Mouse (Mus musculus): ENCODE measurements around the gene Endou. TPM values are rescaled to one million over a fixed set of nuclear protein-coding genes. Genes with fewer than 3 reads are reported as not detected.

The Endou gene
- polyA plus RNA-seq, 1 experiment from 2014 or later = 0.19 TPM

DNA sequence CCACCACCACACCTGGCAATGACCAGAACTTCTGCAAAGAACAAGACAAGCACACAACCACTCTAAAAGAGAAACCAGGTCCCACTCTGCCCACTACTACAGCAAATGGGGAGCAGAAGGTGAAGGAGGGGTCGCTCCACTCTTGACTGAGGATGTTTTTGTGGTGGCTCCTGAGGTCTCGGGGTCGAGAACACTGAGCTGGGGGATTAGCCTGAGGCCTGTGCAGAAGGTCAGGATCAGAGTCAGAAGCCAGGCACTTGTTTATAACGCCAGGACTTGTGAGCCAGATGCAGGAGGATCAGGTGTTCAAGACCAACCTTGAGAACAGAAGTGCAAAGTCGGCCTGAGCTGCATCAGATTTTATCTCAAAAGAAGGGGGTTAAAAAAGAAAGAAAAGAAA lies 3.6 kb downstream of the Endou start:
- ATAC-seq (ENCODE audit: insufficient number of reproducible peaks, insufficient read depth, low FRiP score, low read depth) = no peak

DNA sequence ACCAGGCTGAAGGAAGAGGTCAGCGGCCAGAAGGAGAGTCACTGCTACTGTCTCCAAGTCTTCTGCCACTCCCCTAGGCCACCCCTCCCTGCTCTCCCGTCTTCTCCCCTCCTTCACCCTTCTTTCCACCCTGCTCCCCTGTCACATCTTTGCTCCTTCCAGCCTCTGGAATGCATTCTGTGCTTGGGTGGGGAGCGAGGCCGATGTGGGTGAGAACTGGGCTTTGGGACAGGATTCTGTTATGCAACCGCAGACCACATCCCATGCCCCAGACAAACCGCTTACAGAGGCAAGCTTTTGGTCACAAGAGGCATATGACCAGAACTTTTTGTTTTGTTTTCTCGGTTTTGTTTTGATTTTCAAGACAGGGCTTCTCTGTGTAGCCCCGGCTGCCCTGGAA lies 4.1 kb downstream of the Endou start:
- peaks cover 4 to 8% of the 10 kb centered on the region in 2 experiments; a peak in 1 of 4 replicates for H3K4me1 ChIP-seq (ENCODE audit: control insufficient read depth in 2 of 2, insufficient read depth in 2 of 2, low read length in 2 of 2)
- H3K27ac ChIP-seq (replicated peaks in 1 of 2; ENCODE audit: control insufficient read depth in 1 of 2, insufficient read depth in 1 of 2, low read depth in 2 of 2, low read length in 2 of 2) = no peak overlapping the region
- no peaks in the 10 kb centered on the region for H3K9me3 ChIP-seq (ENCODE audit: control insufficient read depth, low read length)
- ATAC-seq (ENCODE audit: insufficient number of reproducible peaks, insufficient read depth, low FRiP score, low read depth) = no peak
- no peak overlapping the region for H3K4me2 ChIP-seq (ENCODE audit: low read length)
- H3K36me3 ChIP-seq (ENCODE audit: control insufficient read depth, insufficient read depth, low read length) = no peaks in the 10 kb centered on the region
- WGBS = 69% methylated on average over 8 of the region's 8 CpGs
- H3K27me3 ChIP-seq (ENCODE audit: control insufficient read depth, insufficient read depth, low read length) = no peaks in the 10 kb centered on the region
- no peak overlapping the region for H3K4me3 ChIP-seq (ENCODE audit: control insufficient read depth in 1 of 2, insufficient read depth in 1 of 2, low read depth in 1 of 2, low read length in 2 of 2)
- no peak overlapping the region for H3K9ac ChIP-seq (ENCODE audit: low read length)

More for the DNA sequence above, 3.6 kb downstream of the Endou start:
- WGBS = 73% methylated on average over 5 of the region's 5 CpGs
- Histone ChIP-seq H3K27ac (replicated peaks in 1 of 2; ENCODE audit: control insufficient read depth in 1 of 2, insufficient read depth in 1 of 2, low read depth in 2 of 2, low read length in 2 of 2) (no peak overlapping the region), H3K4me3 (ENCODE audit: control insufficient read depth in 1 of 2, insufficient read depth in 1 of 2, low read depth in 1 of 2, low read length in 2 of 2) (no peak overlapping the region), H3K9ac (ENCODE audit: low read length) (no peak overlapping the region), H3K27me3 (ENCODE audit: control insufficient read depth, insufficient read depth, low read length) (no peaks in the 10 kb centered on the region), H3K4me2 (ENCODE audit: low read length) (no peak overlapping the region), H3K4me1 (ENCODE audit: control insufficient read depth in 2 of 2, insufficient read depth in 2 of 2, low read length in 2 of 2) (peaks cover 4 to 8% of the 10 kb centered on the region in 2 experiments; a peak in 1 of 4 replicates), H3K36me3 (ENCODE audit: control insufficient read depth, insufficient read depth, low read length) (no peaks in the 10 kb centered on the region), H3K9me3 (ENCODE audit: control insufficient read depth, low read length) (no peaks in the 10 kb centered on the region)

DNA sequence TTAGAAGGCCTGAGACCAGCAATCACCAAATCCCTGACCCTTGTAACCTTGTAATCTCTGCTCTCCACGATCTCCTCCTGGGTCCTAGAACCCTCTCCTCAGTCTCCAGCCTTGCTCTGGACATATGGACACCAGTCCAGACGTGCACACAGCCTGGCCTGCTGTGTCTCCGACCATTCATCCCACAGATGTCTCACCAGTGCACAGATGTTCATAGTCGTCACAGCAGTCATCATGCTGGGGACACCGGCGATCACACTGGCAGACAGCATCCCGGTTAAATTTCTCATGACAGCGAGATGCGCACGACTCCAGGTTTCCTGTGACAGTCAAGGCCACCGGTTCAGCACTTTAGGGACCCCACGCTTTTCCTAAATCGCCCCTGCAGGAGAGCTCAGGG lies 4.8 kb downstream of the Endou start:
- Histone ChIP-seq H3K9me3 (ENCODE audit: control insufficient read depth, low read length) (no peaks in the 10 kb centered on the region), H3K36me3 (ENCODE audit: control insufficient read depth, insufficient read depth, low read length) (no peaks in the 10 kb centered on the region), H3K4me2 (ENCODE audit: low read length) (no peak overlapping the region), H3K4me3 (ENCODE audit: control insufficient read depth in 1 of 2, insufficient read depth in 1 of 2, low read depth in 1 of 2, low read length in 2 of 2) (no peak overlapping the region), H3K27me3 (ENCODE audit: control insufficient read depth, insufficient read depth, low read length) (no peaks in the 10 kb centered on the region), H3K9ac (ENCODE audit: low read length) (no peak overlapping the region), H3K4me1 (ENCODE audit: control insufficient read depth in 2 of 2, insufficient read depth in 2 of 2, low read length in 2 of 2) (peaks cover 4 to 8% of the 10 kb centered on the region in 2 experiments; a peak in 1 of 4 replicates), H3K27ac (replicated peaks in 1 of 2; ENCODE audit: control insufficient read depth in 1 of 2, insufficient read depth in 1 of 2, low read depth in 2 of 2, low read length in 2 of 2) (no peak overlapping the region)
- WGBS = 80% methylated on average over 13 of the region's 13 CpGs
- ATAC-seq (ENCODE audit: insufficient number of reproducible peaks, insufficient read depth, low FRiP score, low read depth) = no peak

DNA sequence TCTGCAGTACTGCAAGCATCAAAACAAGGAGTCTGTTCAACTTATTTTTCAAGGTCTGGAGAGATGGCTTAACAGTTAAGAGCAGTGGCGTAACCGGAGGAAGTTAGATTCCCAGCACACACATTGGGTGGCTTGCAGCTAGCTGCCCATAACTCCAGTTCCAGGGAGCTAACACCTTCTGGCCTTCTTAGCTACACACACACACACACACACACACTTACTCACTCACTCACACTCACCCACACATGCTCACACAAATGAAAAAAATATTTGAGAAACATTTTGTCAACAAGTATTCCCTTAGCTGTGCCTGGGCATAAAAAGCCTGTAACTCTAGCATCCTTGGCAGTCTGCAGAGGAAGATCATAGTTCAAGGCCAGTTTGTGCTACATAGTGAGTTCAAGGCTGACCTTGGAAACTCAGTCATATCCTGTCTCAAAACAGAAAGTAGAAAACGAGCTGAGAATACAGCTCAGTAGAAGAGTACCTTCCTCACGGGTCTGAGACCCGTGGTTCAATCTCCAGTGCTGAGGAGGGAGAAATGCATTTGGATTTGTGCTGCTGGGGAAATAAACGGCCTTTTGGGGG lies 5.8 kb downstream of the Endou start:
- 78% methylated on average over 6 of the region's 6 CpGs for WGBS
- Histone ChIP-seq H3K9me3 (ENCODE audit: control insufficient read depth, low read length) (no peaks in the 10 kb centered on the region), H3K27ac (replicated peaks in 1 of 2; ENCODE audit: control insufficient read depth in 1 of 2, insufficient read depth in 1 of 2, low read depth in 2 of 2, low read length in 2 of 2) (no peak overlapping the region), H3K4me1 (ENCODE audit: control insufficient read depth in 2 of 2, insufficient read depth in 2 of 2, low read length in 2 of 2) (peaks cover 11 to 12% of the 10 kb centered on the region in 2 experiments), H3K4me3 (ENCODE audit: control insufficient read depth in 1 of 2, insufficient read depth in 1 of 2, low read depth in 1 of 2, low read length in 2 of 2) (no peak overlapping the region), H3K4me2 (ENCODE audit: low read length) (no peak overlapping the region), H3K9ac (ENCODE audit: low read length) (no peak overlapping the region), H3K27me3 (ENCODE audit: control insufficient read depth, insufficient read depth, low read length) (no peaks in the 10 kb centered on the region), H3K36me3 (ENCODE audit: control insufficient read depth, insufficient read depth, low read length) (no peaks in the 10 kb centered on the region)
- ATAC-seq (ENCODE audit: insufficient number of reproducible peaks, insufficient read depth, low FRiP score, low read depth) = no peak

DNA sequence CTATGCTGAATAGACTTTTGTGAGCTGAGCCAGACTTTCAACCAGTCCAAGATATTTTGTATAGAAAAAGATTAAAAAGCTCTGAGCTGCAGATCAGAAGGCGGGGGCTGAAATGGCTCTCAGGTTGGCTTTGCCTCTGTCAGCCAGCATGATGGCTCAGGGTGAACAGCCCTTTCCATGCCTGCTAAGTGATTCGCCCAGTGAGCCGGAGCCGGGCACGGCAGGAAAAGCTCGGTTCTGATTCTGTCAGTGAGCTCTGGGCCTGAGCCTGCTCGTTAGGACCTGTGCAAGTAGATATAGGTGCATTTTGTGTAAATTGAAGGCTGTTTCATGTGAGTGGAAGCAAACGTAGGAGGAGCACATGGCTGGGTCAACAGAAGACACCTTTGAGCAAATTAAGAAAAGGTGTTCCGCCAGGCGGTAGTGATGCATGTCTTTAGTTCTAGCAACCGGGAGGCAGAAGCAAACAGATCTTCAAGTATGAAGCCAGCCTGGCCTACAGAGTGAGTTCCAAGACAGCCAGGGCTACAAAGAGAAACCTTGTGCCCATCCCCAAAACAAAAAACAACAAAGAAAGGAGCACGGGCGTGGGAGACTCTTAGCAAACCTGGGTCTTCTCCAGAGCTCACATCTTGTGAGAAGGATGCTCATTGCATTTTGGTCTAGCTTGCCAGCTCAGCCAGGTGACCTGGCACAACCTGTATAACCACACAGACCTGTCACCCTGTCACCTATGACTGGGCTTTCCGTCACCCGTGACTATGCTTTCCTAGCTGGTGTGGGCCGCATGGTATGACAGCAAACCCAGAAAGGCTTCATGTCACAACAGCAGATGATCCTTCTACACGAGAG lies 6.6 kb downstream of the Endou start:
- Histone ChIP-seq H3K4me2 (ENCODE audit: low read length) (no peak overlapping the region), H3K36me3 (ENCODE audit: control insufficient read depth, insufficient read depth, low read length) (no peaks in the 10 kb centered on the region), H3K4me1 (ENCODE audit: control insufficient read depth in 2 of 2, insufficient read depth in 2 of 2, low read length in 2 of 2) (peaks cover 15 to 18% of the 10 kb centered on the region in 2 experiments), H3K9ac (ENCODE audit: low read length) (no peak overlapping the region), H3K27me3 (ENCODE audit: control insufficient read depth, insufficient read depth, low read length) (no peaks in the 10 kb centered on the region), H3K4me3 (ENCODE audit: control insufficient read depth in 1 of 2, insufficient read depth in 1 of 2, low read depth in 1 of 2, low read length in 2 of 2) (no peak overlapping the region), H3K9me3 (ENCODE audit: control insufficient read depth, low read length) (no peaks in the 10 kb centered on the region), H3K27ac (replicated peaks in 1 of 2; ENCODE audit: control insufficient read depth in 1 of 2, insufficient read depth in 1 of 2, low read depth in 2 of 2, low read length in 2 of 2) (no peak overlapping the region)
- ATAC-seq (ENCODE audit: insufficient number of reproducible peaks, insufficient read depth, low FRiP score, low read depth) = no peak
- 87% methylated on average over 17 of the region's 17 CpGs for WGBS

DNA sequence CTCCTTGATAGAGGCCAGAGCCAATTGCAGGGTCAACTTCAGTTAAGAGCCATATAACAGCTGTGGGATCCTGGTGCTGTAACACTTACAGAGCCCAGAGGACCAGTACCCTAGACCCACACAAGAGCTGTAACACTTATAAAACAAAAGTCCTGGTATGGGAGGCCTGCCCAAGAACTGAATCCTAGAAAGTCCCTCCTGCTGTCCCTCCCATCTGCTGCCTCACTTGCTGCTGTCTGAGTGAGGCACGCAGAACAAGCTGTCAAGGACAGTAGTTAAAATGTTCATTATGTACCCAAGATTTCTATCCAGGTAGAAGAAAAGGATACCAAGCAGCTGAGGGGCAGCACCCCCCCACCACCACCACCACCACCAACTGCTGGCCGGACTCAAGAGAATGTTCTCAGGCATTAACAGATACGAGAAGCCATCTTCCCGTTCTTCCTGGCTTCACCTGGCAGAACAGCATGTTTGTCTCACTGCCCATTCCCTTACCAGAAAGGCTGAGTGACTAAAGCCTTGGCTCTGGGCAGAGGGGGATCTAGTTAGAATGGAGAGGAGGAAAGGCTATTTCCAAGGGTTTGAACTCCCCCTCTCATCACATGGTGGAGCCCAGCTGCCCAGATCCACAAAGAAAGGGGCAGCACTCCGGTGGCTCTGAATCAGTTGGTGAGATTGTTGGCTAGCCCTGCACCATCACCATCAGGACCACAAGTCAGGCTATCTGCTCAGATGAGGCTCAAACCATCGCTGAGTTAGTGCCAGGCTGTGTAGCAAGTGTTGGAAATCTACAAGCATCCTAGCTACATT lies 7.4 kb downstream of the Endou start:
- Histone ChIP-seq H3K9me3 (ENCODE audit: control insufficient read depth, low read length) (no peaks in the 10 kb centered on the region), H3K36me3 (ENCODE audit: control insufficient read depth, insufficient read depth, low read length) (no peaks in the 10 kb centered on the region), H3K27ac (replicated peaks in 1 of 2; ENCODE audit: control insufficient read depth in 1 of 2, insufficient read depth in 1 of 2, low read depth in 2 of 2, low read length in 2 of 2) (no peak overlapping the region), H3K27me3 (ENCODE audit: control insufficient read depth, insufficient read depth, low read length) (no peaks in the 10 kb centered on the region), H3K4me1 (ENCODE audit: control insufficient read depth in 2 of 2, insufficient read depth in 2 of 2, low read length in 2 of 2) (peaks cover 13 to 15% of the 10 kb centered on the region in 2 experiments), H3K9ac (ENCODE audit: low read length) (no peak overlapping the region), H3K4me2 (ENCODE audit: low read length) (no peak overlapping the region), H3K4me3 (ENCODE audit: control insufficient read depth in 1 of 2, insufficient read depth in 1 of 2, low read depth in 1 of 2, low read length in 2 of 2) (no peak overlapping the region)
- ATAC-seq (ENCODE audit: insufficient number of reproducible peaks, insufficient read depth, low FRiP score, low read depth) = no peak
- 83% methylated on average over 6 of the region's 6 CpGs for WGBS

DNA sequence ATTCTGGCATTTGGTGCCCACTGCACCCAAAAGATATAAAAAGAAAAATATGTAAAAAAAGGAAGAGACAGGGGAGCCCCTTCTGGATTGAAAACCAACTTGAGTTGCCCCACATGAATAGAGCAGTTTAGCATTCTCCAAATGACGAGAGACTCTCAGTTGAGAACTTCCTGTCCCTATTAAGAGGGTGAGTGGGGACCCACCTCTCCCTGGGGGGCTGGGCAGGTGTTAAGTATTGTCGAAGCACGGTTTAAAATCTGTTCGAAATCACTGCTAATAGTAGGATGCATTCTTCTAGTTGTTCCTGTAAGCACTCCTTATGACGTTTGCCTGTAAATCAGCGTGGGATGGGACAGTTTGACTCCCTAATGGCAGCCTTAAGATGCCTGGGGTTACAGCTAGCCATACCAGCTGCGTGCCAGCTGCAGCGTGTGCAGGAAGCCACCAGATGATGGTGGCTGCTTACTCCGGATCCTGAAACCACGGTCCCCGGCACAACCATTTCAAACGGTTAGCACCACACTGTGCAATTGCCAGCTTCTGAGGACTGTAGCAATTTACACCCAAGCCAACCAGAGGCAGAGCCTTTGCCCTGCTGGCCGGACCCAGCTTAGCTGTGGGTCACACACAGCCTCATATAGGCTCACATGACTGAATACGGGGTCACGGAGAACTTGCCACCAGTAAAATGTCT lies 10.0 kb downstream of the Endou start:
- H3K9me3 ChIP-seq (ENCODE audit: control insufficient read depth, low read length) = no peaks in the 10 kb centered on the region
- H3K4me2 ChIP-seq (ENCODE audit: low read length) = no peak overlapping the region
- WGBS = 80% methylated on average over 15 of the region's 15 CpGs
- no peak overlapping the region for H3K9ac ChIP-seq (ENCODE audit: low read length)
- no peak for ATAC-seq (ENCODE audit: insufficient number of reproducible peaks, insufficient read depth, low FRiP score, low read depth)
- H3K27me3 ChIP-seq (ENCODE audit: control insufficient read depth, insufficient read depth, low read length) = no peaks in the 10 kb centered on the region
- H3K4me1 ChIP-seq (ENCODE audit: control insufficient read depth in 2 of 2, insufficient read depth in 2 of 2, low read length in 2 of 2) = peaks cover 14 to 21% of the 10 kb centered on the region in 2 experiments
- H3K36me3 ChIP-seq (ENCODE audit: control insufficient read depth, insufficient read depth, low read length) = no peaks in the 10 kb centered on the region
- no peak overlapping the region for H3K27ac ChIP-seq (replicated peaks in 1 of 2; ENCODE audit: control insufficient read depth in 1 of 2, insufficient read depth in 1 of 2, low read depth in 2 of 2, low read length in 2 of 2)
- no peak overlapping the region for H3K4me3 ChIP-seq (ENCODE audit: control insufficient read depth in 1 of 2, insufficient read depth in 1 of 2, low read depth in 1 of 2, low read length in 2 of 2)
